ENCODE assay signal across 13 mouse cellular contexts in genomic region chr11:49837717-49838407, GRCm38 (mm10). TPM values are rescaled to one million over a fixed set of nuclear protein-coding genes. Genes with fewer than 3 reads are reported as not detected.
DNase-seq lines count a peak whose midpoint lies in the region; ATAC-seq and TF ChIP-seq lines count a peak whose summit lies in the region.
"Had no signal": no experiment of that assay in that cellular context is flagged by ENCODE, and none has a peak within 500 bp of the region (broad histone marks: within the 10 kb centered on the region; RNA-seq: fewer than 3 reads in every experiment).

No protein-coding gene starts in this region.

- no peak for TF ChIP-seq CTCF in midbrain, postnatal 0 days (IDR thresholded peaks at IDR 0.05)

- 45% methylated on average over 13 of the region's 13 CpGs for WGBS in heart, embryonic 13.5 days
- 25% methylated on average over 13 of the region's 13 CpGs for WGBS in midbrain, postnatal 0 days

- H3K27ac ChIP-seq in heart, embryonic 13.5 days (replicated peaks) = no peak overlapping the region
- 0 out of 2 replicates have a peak overlapping the region, but pooled peaks have one; percentile 32 for H3K27ac ChIP-seq in midbrain, postnatal 0 days (ENCODE audit: low read depth, low read length)
- H3K27ac ChIP-seq: embryonic facial prominence, embryonic 15.5 days; gastrocnemius, adult 2 months; liver, embryonic 14.5 days had no signal

- H3K36me3 ChIP-seq in heart, embryonic 13.5 days = peaks cover 32% of the 10 kb centered on the region
- 0 out of 2 replicates have a peak, but pooled peaks cover 12% of the 10 kb centered on the region for H3K36me3 ChIP-seq in midbrain, postnatal 0 days (ENCODE audit: insufficient read depth, low read length)

- no peaks in the 10 kb centered on the region for H3K9me3 ChIP-seq in heart, embryonic 13.5 days
- H3K9me3 ChIP-seq in midbrain, postnatal 0 days (ENCODE audit: low read length) = no peaks in the 10 kb centered on the region
- H3K9me3 ChIP-seq: embryonic facial prominence, embryonic 15.5 days had no signal

- DNase-seq in heart, adult 8-10 months (ENCODE audit: low spot score) = no peak
- peak; percentile 26 to 31 for DNase-seq in B cell, adult 2 months
- no peak for DNase-seq in midbrain, postnatal 0 days (ENCODE audit: low spot score)
- no peak for DNase-seq in adrenal gland, postnatal 10 days
- no peak for DNase-seq in adrenal gland, adult 2 months
- DNase-seq: gastrocnemius, adult 2 months; kidney, adult 11 months; right cerebral cortex, adult 18-20 months had no signal

- H3K4me3 ChIP-seq in heart, embryonic 13.5 days = no peak overlapping the region
- no peak overlapping the region for H3K4me3 ChIP-seq in midbrain, postnatal 0 days (ENCODE audit: low read depth, low read length)
- H3K4me3 ChIP-seq: embryonic facial prominence, embryonic 15.5 days; gastrocnemius, adult 2 months had no signal

- ATAC-seq in heart, embryonic 13.5 days (ENCODE audit: extremely low read depth, insufficient number of reproducible peaks, low FRiP score, low TSS enrichment) = 0 out of 2 replicates have a peak, but pooled peaks have one; percentile 31
- peak; percentile 45 for ATAC-seq in common myeloid progenitor, adult 5-6 weeks (replicated peaks; ENCODE audit: low read depth, poor library complexity, severe bottlenecking)
- no peak for ATAC-seq in midbrain, postnatal 0 days (ENCODE audit: low FRiP score)
- no peak for ATAC-seq in granulocyte monocyte progenitor cell, adult 5-6 weeks (replicated peaks; ENCODE audit: poor library complexity, severe bottlenecking)

- no peak overlapping the region for H3K4me2 ChIP-seq in heart, embryonic 13.5 days
- H3K4me2 ChIP-seq in midbrain, postnatal 0 days (ENCODE audit: low read depth, low read length, poor library complexity, severe bottlenecking) = no peak overlapping the region
- H3K4me2 ChIP-seq: embryonic facial prominence, embryonic 15.5 days had no signal

- H3K4me1 ChIP-seq in heart, embryonic 13.5 days = peaks cover 19% of the 10 kb centered on the region
- no peaks in the 10 kb centered on the region for H3K4me1 ChIP-seq in midbrain, postnatal 0 days (ENCODE audit: insufficient read depth, low read length)
- H3K4me1 ChIP-seq: embryonic facial prominence, embryonic 15.5 days had no signal

- no peak overlapping the region for H3K9ac ChIP-seq in heart, embryonic 13.5 days
- H3K9ac ChIP-seq in midbrain, postnatal 0 days (replicated peaks; ENCODE audit: low read length, poor library complexity, severe bottlenecking) = 0 out of 2 replicates have a peak overlapping the region, but pooled peaks have one; percentile 2
- H3K9ac ChIP-seq: embryonic facial prominence, embryonic 15.5 days; liver, embryonic 14.5 days had no signal

- no peaks in the 10 kb centered on the region for H3K27me3 ChIP-seq in heart, embryonic 13.5 days (replicated peaks)
- no peaks in the 10 kb centered on the region for H3K27me3 ChIP-seq in midbrain, postnatal 0 days (ENCODE audit: insufficient read depth, low read length)
- H3K27me3 ChIP-seq: embryonic facial prominence, embryonic 15.5 days had no signal

RNA-seq across cellular contexts. Expression of gene Mapk9, which starts 8.7 kb away (rescaled TPM):
- polyA plus RNA-seq in heart, embryonic 13.5 days (2015; fragmentation: Nextera tagmentation; extraction: Ambion mirVana) = 23.7 and 29.1 TPM in 2 replicates
- total RNA-seq in heart, adult 8-10 months (2022) = 10 to 100 TPM; 42.8 to 47.4 (median 43.5) TPM
- total RNA-seq in common myeloid progenitor, adult 5-6 weeks (2017) = 51.6 and 60.3 TPM in 2 replicates
- total RNA-seq in midbrain, postnatal 0 days (2014; rRNA removed) = 128 and 157 TPM in 2 replicates
- polyA plus RNA-seq in midbrain, postnatal 0 days (2015; fragmentation: Nextera tagmentation; extraction: Ambion mirVana) = 70.4 and 72.1 TPM in 2 replicates
- 10 to 100 TPM; 56.4 to 67.8 TPM for total RNA-seq in adrenal gland, postnatal 10 days (2021)
- total RNA-seq in adrenal gland, adult 2 months (2021) = 10 to 100 TPM; 69.8 to 79.9 TPM
- 20.2 and 20.5 TPM in 2 replicates for polyA plus RNA-seq in adrenal gland, adult 2 months (2012; rRNA removed)
- total RNA-seq in granulocyte monocyte progenitor cell, adult 5-6 weeks (2014; fragmentation: Nextera tagmentation) = 26.6 and 41.7 TPM in 2 replicates
- total RNA-seq in granulocyte monocyte progenitor cell, adult 5-6 weeks (2017) = 32.9 and 41.9 TPM in 2 replicates

RNA-seq across cellular contexts. Expression of gene Gfpt2, which starts 43.9 kb away (rescaled TPM):
- 9.1 and 10.9 TPM in 2 replicates for polyA plus RNA-seq in heart, embryonic 13.5 days (2015; fragmentation: Nextera tagmentation; extraction: Ambion mirVana)
- 10 to 100 TPM in 1 of 4 experiments, 1 to 10 TPM in 3; 6.6 to 12.9 (median 8.8) TPM for total RNA-seq in heart, adult 8-10 months (2022)
- 0.97 and 2.5 TPM in 2 replicates for total RNA-seq in common myeloid progenitor, adult 5-6 weeks (2017)
- total RNA-seq in midbrain, postnatal 0 days (2014; rRNA removed) = 3.1 and 6.0 TPM in 2 replicates
- polyA plus RNA-seq in midbrain, postnatal 0 days (2015; fragmentation: Nextera tagmentation; extraction: Ambion mirVana) = 3.9 and 4.3 TPM in 2 replicates
- 1 to 10 TPM; 5.8 to 5.9 TPM for total RNA-seq in adrenal gland, postnatal 10 days (2021)
- 1 to 10 TPM; 6.4 to 8.0 TPM for total RNA-seq in adrenal gland, adult 2 months (2021)
- 2.3 TPM in 2 replicates for polyA plus RNA-seq in adrenal gland, adult 2 months (2012; rRNA removed)
- 0.21 and 0.58 TPM in 2 replicates for total RNA-seq in granulocyte monocyte progenitor cell, adult 5-6 weeks (2014; fragmentation: Nextera tagmentation)
- total RNA-seq in granulocyte monocyte progenitor cell, adult 5-6 weeks (2017) = 0.13 TPM in 1 of 2 replicates, not detected in the other

Comparison
In these comparisons a context has a peak if more than half of its experiments do, and no peak if none do; other contexts are left out.
1. ATAC-seq: peak in heart, embryonic 13.5 days (single experiment) and common myeloid progenitor, adult 5-6 weeks (single experiment); none in midbrain, postnatal 0 days (single experiment) and granulocyte monocyte progenitor cell, adult 5-6 weeks (single experiment).
2. DNase-seq: peak in B cell, adult 2 months (2 of 2); none in heart, adult 8-10 months (single experiment), midbrain, postnatal 0 days (single experiment), adrenal gland, postnatal 10 days (single experiment) and adrenal gland, adult 2 months (single experiment).